Mouse (Mus musculus) liver, embryonic 11.5 days (tissue): Measurements from ENCODE around the gene Tmed6. TPM values are rescaled to one million over a fixed set of nuclear protein-coding genes. Genes with fewer than 3 reads are reported as not detected.

Source experiments
- microRNA-seq: library from miRNA; unstranded; fragments of <30 nt; microRNA quantifications from one replicate; pipeline ENCODE4, GENCODE M21; 2017; ENCODE audit warnings: borderline number of aligned reads
- polyA plus RNA-seq: library from polyadenylated mRNA; unstranded; fragments of >200 nt; fragmentation: Nextera tagmentation; extraction: Ambion mirVana; gene quantifications from 2 replicates; pipeline ENCODE4 v1.2.1, GENCODE M21; 2014

The Tmed6 gene
- polyA plus RNA-seq, 1 experiment from 2014 or later, result 5.9 TPM

Small RNA genes lying within 50 kb of the gene (microRNA-seq; reads per million reads assigned to microRNA genes)
- gene Mir7075, result 4.6 reads per million, percentile 11 among the genes with 10 or more reads in this experiment

Other genes with a start within 250 kb of the Tmed6 start
- gene Has3, start 195.4 kb downstream of the Tmed6 start, polyA plus RNA-seq, result 0.07 and 0.09 TPM in 2 replicates
- gene Utp4, start 172.0 kb downstream of the Tmed6 start, polyA plus RNA-seq, result 111 and 120 TPM in 2 replicates
- gene Sntb2, start 129.9 kb downstream of the Tmed6 start, polyA plus RNA-seq, result 4.2 and 4.9 TPM in 2 replicates
- gene Vps4a, start 34.4 kb downstream of the Tmed6 start, polyA plus RNA-seq, result 49.8 and 52.4 TPM in 2 replicates
- gene Pdf, start 17.0 kb downstream of the Tmed6 start, polyA plus RNA-seq, result 44.9 and 45.5 TPM in 2 replicates
- gene Cog8, start 9.0 kb downstream of the Tmed6 start, polyA plus RNA-seq, result 40.4 and 40.6 TPM in 2 replicates
- 131 and 132 TPM in 2 replicates for gene Nip7, start 8.8 kb downstream of the Tmed6 start, polyA plus RNA-seq
- 8.7 and 11.3 TPM in 2 replicates for gene Terf2, start 30.9 kb upstream of the Tmed6 start, polyA plus RNA-seq
- gene Cyb5b, start 85.0 kb upstream of the Tmed6 start, polyA plus RNA-seq, result 77.1 and 85.4 TPM in 2 replicates
- gene Nfat5, start 227.8 kb upstream of the Tmed6 start, polyA plus RNA-seq, result 6.2 and 8.2 TPM in 2 replicates